Mouse (Mus musculus): ENCODE data around the gene Eif2b2. TPM values are rescaled to one million over a fixed set of nuclear protein-coding genes. Genes with fewer than 3 reads are reported as not detected.

Eif2b2 gene
- polyA plus RNA-seq, 1 experiment, result 58.0 TPM

- no peaks in the 10 kb centered on the region for H3K9me3 ChIP-seq (replicated peaks; ENCODE audit: control insufficient read depth, insufficient read depth, low read length, poor library complexity, severe bottlenecking)
- no peaks in the 10 kb centered on the region for H3K36me3 ChIP-seq (ENCODE audit: control insufficient read depth, insufficient read depth, low read length, poor library complexity, severe bottlenecking)
- no peak overlapping the region for H3K9ac ChIP-seq (ENCODE audit: low read depth, poor library complexity, severe bottlenecking)
- no peak overlapping the region for H3K27ac ChIP-seq (ENCODE audit: insufficient read depth, low read length)
- TF ChIP-seq EP300 (IDR thresholded peaks at IDR 0.05; ENCODE audit: insufficient read depth, low read depth, low read length) (no peak), CTCF (IDR thresholded peaks at IDR 0.05; ENCODE audit: low read depth, low read length) (no peak), POLR2A (IDR thresholded peaks at IDR 0.05; ENCODE audit: insufficient read depth, low read length) (no peak)
- H3K27me3 ChIP-seq (ENCODE audit: control insufficient read depth, insufficient read depth, low read length, poor library complexity, severe bottlenecking), result no peaks in the 10 kb centered on the region
- no peaks in the 10 kb centered on the region for H3K4me1 ChIP-seq (ENCODE audit: control insufficient read depth, insufficient read depth, low read length)
- H3K4me3 ChIP-seq (ENCODE audit: low read depth, low read length), result no peak overlapping the region
Observed at GRCm38 (mm10) chr12:85182345-85182643, 37.0 kb upstream of the Eif2b2 start.

GRCm38 (mm10) chr12:85182898-85183297 is 36.4 kb upstream of the Eif2b2 start:
- H3K27me3 ChIP-seq (ENCODE audit: control insufficient read depth, insufficient read depth, low read length, poor library complexity, severe bottlenecking), result no peaks in the 10 kb centered on the region
- no peak overlapping the region for H3K9ac ChIP-seq (ENCODE audit: low read depth, poor library complexity, severe bottlenecking)
- H3K4me3 ChIP-seq (ENCODE audit: low read depth, low read length), result no peak overlapping the region
- no peak overlapping the region for H3K27ac ChIP-seq (ENCODE audit: insufficient read depth, low read length)
- H3K4me1 ChIP-seq (ENCODE audit: control insufficient read depth, insufficient read depth, low read length), result no peaks in the 10 kb centered on the region
- no peaks in the 10 kb centered on the region for H3K9me3 ChIP-seq (replicated peaks; ENCODE audit: control insufficient read depth, insufficient read depth, low read length, poor library complexity, severe bottlenecking)
- no peaks in the 10 kb centered on the region for H3K36me3 ChIP-seq (ENCODE audit: control insufficient read depth, insufficient read depth, low read length, poor library complexity, severe bottlenecking)
- TF ChIP-seq EP300 (IDR thresholded peaks at IDR 0.05; ENCODE audit: insufficient read depth, low read depth, low read length), result no peak
- TF ChIP-seq CTCF (IDR thresholded peaks at IDR 0.05; ENCODE audit: low read depth, low read length), result no peak
- TF ChIP-seq POLR2A (IDR thresholded peaks at IDR 0.05; ENCODE audit: insufficient read depth, low read length), result no peak

GRCm38 (mm10) chr12:85184118-85184517 is 35.2 kb upstream of the Eif2b2 start:
- no peaks in the 10 kb centered on the region for H3K27me3 ChIP-seq (ENCODE audit: control insufficient read depth, insufficient read depth, low read length, poor library complexity, severe bottlenecking)
- no peaks in the 10 kb centered on the region for H3K9me3 ChIP-seq (replicated peaks; ENCODE audit: control insufficient read depth, insufficient read depth, low read length, poor library complexity, severe bottlenecking)

GRCm38 (mm10) chr12:85185810-85186209 is 33.5 kb upstream of the Eif2b2 start:
- no peaks in the 10 kb centered on the region for H3K9me3 ChIP-seq (replicated peaks; ENCODE audit: control insufficient read depth, insufficient read depth, low read length, poor library complexity, severe bottlenecking)
- H3K9ac ChIP-seq (ENCODE audit: low read depth, poor library complexity, severe bottlenecking), result no peak overlapping the region
- H3K4me1 ChIP-seq (ENCODE audit: control insufficient read depth, insufficient read depth, low read length), result no peaks in the 10 kb centered on the region
- H3K27me3 ChIP-seq (ENCODE audit: control insufficient read depth, insufficient read depth, low read length, poor library complexity, severe bottlenecking), result no peaks in the 10 kb centered on the region
- H3K4me3 ChIP-seq (ENCODE audit: low read depth, low read length), result no peak overlapping the region
- no peak overlapping the region for H3K27ac ChIP-seq (ENCODE audit: insufficient read depth, low read length)
- TF ChIP-seq EP300 (IDR thresholded peaks at IDR 0.05; ENCODE audit: insufficient read depth, low read depth, low read length) (no peak), CTCF (IDR thresholded peaks at IDR 0.05; ENCODE audit: low read depth, low read length) (no peak), POLR2A (IDR thresholded peaks at IDR 0.05; ENCODE audit: insufficient read depth, low read length) (no peak)
- no peaks in the 10 kb centered on the region for H3K36me3 ChIP-seq (ENCODE audit: control insufficient read depth, insufficient read depth, low read length, poor library complexity, severe bottlenecking)

More at GRCm38 (mm10) chr12:85184118-85184517, 35.2 kb upstream of the Eif2b2 start:
- no peak overlapping the region for H3K4me3 ChIP-seq (ENCODE audit: low read depth, low read length)
- no peaks in the 10 kb centered on the region for H3K4me1 ChIP-seq (ENCODE audit: control insufficient read depth, insufficient read depth, low read length)
- no peak overlapping the region for H3K9ac ChIP-seq (ENCODE audit: low read depth, poor library complexity, severe bottlenecking)
- no peaks in the 10 kb centered on the region for H3K36me3 ChIP-seq (ENCODE audit: control insufficient read depth, insufficient read depth, low read length, poor library complexity, severe bottlenecking)
- no peak for TF ChIP-seq POLR2A (IDR thresholded peaks at IDR 0.05; ENCODE audit: insufficient read depth, low read length)
- no peak for TF ChIP-seq CTCF (IDR thresholded peaks at IDR 0.05; ENCODE audit: low read depth, low read length)
- TF ChIP-seq EP300 (IDR thresholded peaks at IDR 0.05; ENCODE audit: insufficient read depth, low read depth, low read length), result no peak
- no peak overlapping the region for H3K27ac ChIP-seq (ENCODE audit: insufficient read depth, low read length)

GRCm38 (mm10) chr12:85186361-85186760 is 32.9 kb upstream of the Eif2b2 start:
- Histone ChIP-seq H3K9ac (ENCODE audit: low read depth, poor library complexity, severe bottlenecking) (no peak overlapping the region), H3K4me1 (ENCODE audit: control insufficient read depth, insufficient read depth, low read length) (no peaks in the 10 kb centered on the region), H3K27me3 (ENCODE audit: control insufficient read depth, insufficient read depth, low read length, poor library complexity, severe bottlenecking) (no peaks in the 10 kb centered on the region), H3K36me3 (ENCODE audit: control insufficient read depth, insufficient read depth, low read length, poor library complexity, severe bottlenecking) (no peaks in the 10 kb centered on the region), H3K4me3 (ENCODE audit: low read depth, low read length) (no peak overlapping the region), H3K9me3 (replicated peaks; ENCODE audit: control insufficient read depth, insufficient read depth, low read length, poor library complexity, severe bottlenecking) (no peaks in the 10 kb centered on the region), H3K27ac (ENCODE audit: insufficient read depth, low read length) (no peak overlapping the region)
- TF ChIP-seq CTCF (IDR thresholded peaks at IDR 0.05; ENCODE audit: low read depth, low read length) (no peak), POLR2A (IDR thresholded peaks at IDR 0.05; ENCODE audit: insufficient read depth, low read length) (no peak), EP300 (IDR thresholded peaks at IDR 0.05; ENCODE audit: insufficient read depth, low read depth, low read length) (no peak)

GRCm38 (mm10) chr12:85190290-85190689 is 29.0 kb upstream of the Eif2b2 start:
- H3K27ac ChIP-seq (ENCODE audit: insufficient read depth, low read length), result no peak overlapping the region
- no peaks in the 10 kb centered on the region for H3K27me3 ChIP-seq (ENCODE audit: control insufficient read depth, insufficient read depth, low read length, poor library complexity, severe bottlenecking)
- TF ChIP-seq EP300 (IDR thresholded peaks at IDR 0.05; ENCODE audit: insufficient read depth, low read depth, low read length) (no peak), CTCF (IDR thresholded peaks at IDR 0.05; ENCODE audit: low read depth, low read length) (no peak), POLR2A (IDR thresholded peaks at IDR 0.05; ENCODE audit: insufficient read depth, low read length) (no peak)
- peaks cover 2% of the 10 kb centered on the region for H3K4me1 ChIP-seq (ENCODE audit: control insufficient read depth, insufficient read depth, low read length)
- no peaks in the 10 kb centered on the region for H3K9me3 ChIP-seq (replicated peaks; ENCODE audit: control insufficient read depth, insufficient read depth, low read length, poor library complexity, severe bottlenecking)
- H3K36me3 ChIP-seq (ENCODE audit: control insufficient read depth, insufficient read depth, low read length, poor library complexity, severe bottlenecking), result no peaks in the 10 kb centered on the region
- H3K4me3 ChIP-seq (ENCODE audit: low read depth, low read length), result no peak overlapping the region
- H3K9ac ChIP-seq (ENCODE audit: low read depth, poor library complexity, severe bottlenecking), result no peak overlapping the region

Measured in ES-Bruce4 (cell line).